Mouse (Mus musculus) ES-Bruce4 (cell line): Measurements from ENCODE around the gene Smc1b.

Experiments used
- CTCF ChIP-seq: IDR thresholded peaks from one replicate; pipeline ENCODE4 v1.8.1; 2011; ENCODE audit warnings: low read depth, low read length
- EP300 ChIP-seq: IDR thresholded peaks from 2 replicates; pipeline ENCODE4 v1.6.1; 2011; ENCODE audit warnings: low read depth, low read length; ENCODE audit not compliant: insufficient read depth
- POLR2A ChIP-seq: IDR thresholded peaks from one replicate; pipeline ENCODE4 v1.8.1; 2011; ENCODE audit warnings: low read length; ENCODE audit not compliant: insufficient read depth

- no peak for TF ChIP-seq POLR2A
- no peak for TF ChIP-seq CTCF
- TF ChIP-seq EP300: no peak
Observed at GRCm38 (mm10) chr15:85132193-85132520, 393 bp upstream of the Smc1b start.
